Mouse (Mus musculus) activated CD4-positive, CD25-positive, alpha-beta regulatory T cell, adult 4 months (primary cell): ENCODE results near the gene Bpgm. TPM values are rescaled to one million over a fixed set of nuclear protein-coding genes. Genes with fewer than 3 reads are reported as not detected.

ENCODE experiments used
- ATAC-seq: one replicate; pipeline ENCODE4 v1.8.0; 2017
- polyA plus RNA-seq, 2 experiments: library from polyadenylated mRNA; unstranded; fragments of 100-300 nt; shearing (Covaris generic); gene quantifications; one replicate each; pipeline ENCODE4 v1.2.1; 2017

Gene Bpgm
- 10 to 100 TPM; 16.7 to 19.1 TPM for polyA plus RNA-seq

DNA sequence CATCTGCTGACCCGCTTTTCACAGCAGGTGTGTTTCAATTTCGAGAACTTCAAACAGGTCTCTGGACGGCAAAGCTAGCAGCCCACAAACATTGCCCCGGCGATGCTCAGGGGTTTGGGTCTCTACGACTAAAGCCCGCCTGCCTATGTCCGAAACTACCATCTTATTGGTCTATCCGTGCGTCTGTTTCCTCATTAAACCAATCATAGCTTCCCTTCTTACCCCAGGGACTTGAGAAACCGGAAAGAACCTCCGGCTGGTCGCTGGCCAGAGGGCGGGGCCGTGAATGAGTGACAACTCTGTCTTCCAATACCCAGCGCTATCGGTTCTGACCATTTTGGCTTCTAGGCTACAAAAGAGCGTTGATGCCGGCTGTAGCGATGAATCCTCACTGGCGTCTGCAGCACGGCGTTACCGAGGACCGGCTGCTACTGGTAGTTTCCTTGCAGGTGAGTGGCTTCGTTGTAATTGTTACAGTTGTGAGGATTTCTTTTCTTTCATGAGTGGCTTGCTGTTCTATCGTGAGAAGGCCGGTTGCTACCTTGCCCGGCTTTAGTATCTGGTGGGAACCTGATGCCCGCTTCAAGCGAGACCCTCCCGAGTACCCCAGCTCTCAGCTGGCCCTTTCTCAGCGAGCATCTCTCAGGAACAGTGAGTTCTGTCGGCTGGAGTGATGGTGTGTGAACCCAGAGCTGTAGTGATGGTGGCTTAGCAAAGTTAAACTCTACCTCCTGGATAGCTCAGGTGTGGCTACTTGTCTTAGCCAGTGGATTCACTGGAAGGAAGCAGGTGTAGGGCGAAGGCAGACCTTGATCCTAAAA, at the start of gene Bpgm:
TSS of gene Bpgm (plus strand) at position 234 of the 821 bp plus-strand sequence.
- ATAC-seq, result peak; percentile 99

DNA sequence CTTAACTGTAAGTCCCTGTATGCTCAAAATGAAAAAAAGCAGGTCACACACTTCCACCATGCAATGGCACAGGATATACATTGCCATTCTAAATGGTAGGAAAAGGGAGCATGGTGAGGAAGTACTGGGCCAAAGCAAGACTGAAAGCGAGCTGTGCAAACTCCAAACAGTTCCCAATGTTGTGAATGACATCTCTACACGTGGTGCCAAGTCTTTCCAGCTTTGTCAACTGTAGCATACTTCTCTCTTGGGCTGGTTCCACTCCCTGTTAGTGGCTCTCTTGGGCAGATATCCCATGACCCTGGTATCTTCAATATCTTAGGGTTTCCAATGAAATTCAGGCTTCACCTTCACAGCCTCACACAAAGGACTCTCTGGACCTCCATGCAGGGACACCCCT, 37.0 kb upstream of the Bpgm start:
- ATAC-seq, result no peak

DNA sequence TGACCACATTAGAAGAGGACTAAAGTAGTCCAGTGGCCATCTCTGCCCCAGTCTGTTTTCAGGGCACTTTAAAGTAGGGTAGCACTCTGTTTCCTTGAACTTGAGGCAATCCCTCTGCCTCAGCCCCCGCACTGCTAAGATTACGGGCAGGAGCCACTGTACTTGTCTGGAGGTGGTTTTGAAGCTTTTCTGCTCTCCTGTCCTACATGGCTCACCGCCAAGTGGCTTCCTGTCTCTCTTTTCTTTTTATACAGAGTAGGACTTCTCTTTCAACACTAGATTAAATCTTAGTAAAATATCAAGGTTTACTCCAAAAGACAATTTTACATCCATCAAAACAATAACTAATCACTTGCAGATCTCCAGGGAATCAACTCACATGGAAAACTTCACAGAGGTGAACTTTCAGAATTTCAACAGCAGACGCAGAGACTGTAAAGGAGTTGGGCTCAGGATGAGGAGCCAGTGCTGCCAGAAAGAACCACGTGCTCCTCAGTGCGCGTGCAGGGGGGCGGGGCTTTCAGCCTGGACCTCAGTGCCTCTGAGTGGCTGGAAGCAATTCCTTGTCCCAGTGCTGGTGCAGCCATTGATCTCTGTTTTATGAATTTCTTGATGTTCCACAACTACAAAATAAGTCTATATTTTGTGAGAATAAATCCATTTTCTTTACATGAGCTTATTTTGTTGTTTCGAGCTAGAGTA, 34.3 kb upstream of the Bpgm start:
- no peak for ATAC-seq

DNA sequence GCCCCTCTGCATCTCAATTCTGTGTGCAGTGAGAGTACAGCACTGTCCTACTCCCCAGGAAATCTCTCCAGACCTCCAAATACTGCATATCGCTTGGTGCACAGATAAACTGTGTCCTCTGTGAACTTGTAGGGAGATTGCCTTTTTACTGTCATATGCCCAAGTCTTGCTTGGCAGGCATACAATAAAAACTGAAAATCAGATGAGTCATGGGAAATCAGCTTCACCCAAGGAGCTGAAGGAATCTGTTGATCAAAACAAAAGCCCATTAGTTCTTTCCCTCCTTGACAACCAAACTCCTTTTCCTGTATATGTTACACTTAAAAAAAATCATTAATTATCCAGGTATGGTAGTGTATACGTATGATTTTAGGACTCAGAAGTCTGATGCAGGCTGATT, 32.2 kb upstream of the Bpgm start:
- no peak for ATAC-seq

DNA sequence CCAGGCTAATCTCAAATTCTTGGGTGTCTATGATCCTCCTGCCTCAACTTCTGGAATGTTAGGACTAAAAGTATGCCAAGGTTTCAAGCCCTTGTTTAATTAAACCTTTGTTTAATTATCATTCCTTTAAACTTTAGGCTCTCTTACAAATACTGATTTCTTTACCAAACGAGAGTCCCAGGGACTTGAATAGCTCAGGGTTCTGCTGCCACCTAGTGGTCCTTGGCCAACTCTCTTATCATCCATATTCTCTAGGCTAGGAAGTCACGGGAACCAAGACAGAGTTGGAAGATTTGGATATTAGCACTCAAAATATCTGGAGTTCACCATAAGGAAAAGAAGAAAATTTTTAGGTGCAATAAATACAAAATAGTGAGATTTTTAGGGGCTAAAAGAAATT, 28.0 kb upstream of the Bpgm start:
- ATAC-seq, result no peak

DNA sequence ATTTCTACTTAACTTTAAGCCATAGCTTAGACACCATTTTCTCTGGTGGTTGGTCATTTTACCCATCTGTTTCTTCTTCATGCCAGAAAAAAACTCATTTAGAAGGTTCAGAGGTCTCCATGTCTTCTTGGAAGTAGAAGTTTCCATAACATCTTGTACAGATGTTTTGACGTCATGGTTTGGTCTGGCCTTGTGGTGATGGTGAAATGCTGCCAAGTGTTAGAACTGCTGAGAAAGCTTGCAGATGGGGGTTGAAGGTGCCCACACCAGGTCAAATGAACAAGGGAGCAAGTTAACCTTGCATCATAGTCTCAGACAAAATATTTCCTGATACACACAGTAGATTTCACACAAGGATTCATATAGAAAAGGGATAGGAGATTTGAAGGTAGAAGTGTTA, 27.3 kb upstream of the Bpgm start:
- no peak for ATAC-seq

DNA sequence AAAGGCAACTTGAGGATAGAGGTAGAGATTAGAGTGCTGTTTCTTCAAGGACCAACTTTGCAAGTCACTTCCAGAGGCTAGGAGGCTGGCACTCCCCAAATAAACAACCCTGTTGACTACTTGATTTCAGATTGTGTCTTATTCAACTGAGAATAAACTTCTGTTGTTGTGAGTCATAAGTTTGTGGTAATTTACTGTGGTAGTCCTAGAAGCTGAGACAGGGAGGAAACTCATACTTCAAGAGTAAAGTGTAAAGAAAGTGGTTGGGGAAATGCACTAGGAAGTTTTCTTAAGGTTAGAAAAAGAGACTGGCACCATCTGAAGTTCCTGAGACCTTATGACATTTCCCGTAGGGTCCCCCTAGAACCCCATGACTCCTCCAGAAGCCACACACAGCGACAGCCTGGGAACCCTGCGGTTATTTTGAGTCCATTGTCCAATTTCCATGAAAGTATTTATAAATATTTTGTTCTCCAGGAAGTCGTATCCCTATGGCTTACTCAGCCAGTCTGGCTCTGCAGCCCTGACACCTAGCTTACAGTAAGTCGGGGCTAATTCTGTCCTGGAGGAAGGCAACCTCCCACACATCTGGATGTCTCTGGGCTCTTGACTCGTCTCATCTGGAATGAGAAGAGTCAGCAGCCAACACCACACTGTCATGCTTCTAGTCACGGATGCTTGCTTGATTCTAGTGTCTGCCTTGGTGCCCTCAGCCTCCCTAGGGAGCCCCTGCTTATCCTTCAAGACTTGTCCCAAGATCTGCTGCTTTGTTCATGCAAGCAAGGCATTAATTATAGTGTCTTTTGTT, 22.8 kb upstream of the Bpgm start:
- no peak for ATAC-seq

DNA sequence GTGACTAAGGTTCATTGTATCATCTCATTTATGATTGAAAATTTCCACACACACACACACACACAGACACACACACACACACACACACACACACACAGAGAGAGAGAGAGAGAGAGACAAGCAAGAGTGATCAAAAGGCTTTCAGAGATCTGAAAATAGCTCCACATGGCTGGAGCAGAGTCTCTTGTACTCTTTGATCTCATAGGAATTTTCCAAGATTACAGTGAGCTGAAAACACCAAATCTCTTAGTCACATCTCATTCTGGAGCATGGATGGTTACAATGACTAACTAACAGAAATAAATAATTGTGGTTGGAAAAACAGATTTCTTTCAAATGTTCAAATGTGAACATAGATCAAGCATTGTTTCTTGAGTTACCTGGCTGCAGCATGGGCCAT, 16.6 kb upstream of the Bpgm start:
- no peak for ATAC-seq

DNA sequence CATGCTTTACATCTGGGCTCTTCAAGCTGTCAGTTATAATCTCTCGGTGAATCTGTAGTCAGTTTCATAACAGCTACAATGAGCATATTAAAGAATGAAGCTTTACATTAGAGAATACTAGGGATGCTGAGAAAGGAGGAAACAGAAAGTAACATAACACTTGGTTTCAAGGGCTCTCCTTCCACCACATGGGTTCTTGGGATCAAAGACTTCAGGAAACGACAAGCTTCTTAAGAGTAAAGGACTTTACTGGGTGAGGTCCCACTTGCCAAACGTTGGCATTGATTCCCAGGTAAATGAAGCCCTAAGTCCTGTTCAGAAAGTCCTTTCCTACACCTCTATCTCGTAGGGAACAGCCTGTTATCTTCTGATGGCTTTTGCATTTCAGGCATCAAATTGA, 15.4 kb upstream of the Bpgm start:
- no peak for ATAC-seq

DNA sequence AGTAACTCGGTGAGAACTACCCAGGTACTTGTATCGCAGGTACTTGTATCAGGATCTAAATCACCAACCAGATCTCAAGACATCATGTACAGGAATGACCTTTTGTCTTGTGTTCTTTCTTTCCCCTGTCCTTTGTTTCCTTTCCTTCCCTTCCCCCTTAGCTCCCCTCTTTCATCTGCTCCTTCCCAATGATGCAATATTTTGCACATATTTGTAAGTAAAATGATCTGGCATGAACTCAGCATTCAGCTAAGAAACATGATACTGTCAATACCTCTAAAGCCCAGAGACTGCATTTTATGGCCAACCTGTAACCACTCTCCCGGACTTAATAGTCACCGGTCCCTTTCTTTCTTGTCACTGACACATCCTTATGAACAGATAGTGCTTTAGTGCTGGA, 12.4 kb upstream of the Bpgm start:
- no peak for ATAC-seq

DNA sequence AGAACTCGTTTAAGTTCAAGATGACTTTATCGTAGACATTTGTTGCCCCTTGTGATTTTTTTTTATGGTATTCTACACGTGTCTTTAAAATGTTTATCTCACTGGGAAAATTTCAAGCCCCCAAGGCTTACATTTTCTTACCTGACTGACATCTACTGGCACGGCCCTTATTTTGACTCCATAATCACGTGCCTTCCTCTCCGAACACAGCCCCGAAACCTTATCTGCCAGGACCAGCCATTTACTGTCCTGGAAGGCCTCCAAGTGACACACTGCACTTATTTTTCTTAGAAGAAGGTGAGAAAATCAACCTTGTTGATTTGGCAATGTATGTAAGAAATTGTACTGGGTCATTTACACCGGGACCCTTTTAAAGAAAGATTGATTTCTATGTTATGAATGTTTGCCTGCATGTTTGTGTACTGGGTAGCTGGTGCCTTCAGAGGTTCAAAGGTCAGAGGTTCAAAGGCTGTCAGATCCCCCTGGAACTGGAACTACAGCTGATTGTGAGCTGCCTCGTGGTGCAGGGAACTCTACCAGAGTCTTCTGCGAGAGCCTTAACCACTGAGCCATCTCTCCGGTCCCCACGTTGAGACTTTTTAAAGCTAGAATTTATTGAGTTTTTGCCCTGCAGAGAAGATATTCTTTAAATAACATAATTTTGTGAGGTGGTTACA, 4.4 kb upstream of the Bpgm start:
- no peak for ATAC-seq

DNA sequence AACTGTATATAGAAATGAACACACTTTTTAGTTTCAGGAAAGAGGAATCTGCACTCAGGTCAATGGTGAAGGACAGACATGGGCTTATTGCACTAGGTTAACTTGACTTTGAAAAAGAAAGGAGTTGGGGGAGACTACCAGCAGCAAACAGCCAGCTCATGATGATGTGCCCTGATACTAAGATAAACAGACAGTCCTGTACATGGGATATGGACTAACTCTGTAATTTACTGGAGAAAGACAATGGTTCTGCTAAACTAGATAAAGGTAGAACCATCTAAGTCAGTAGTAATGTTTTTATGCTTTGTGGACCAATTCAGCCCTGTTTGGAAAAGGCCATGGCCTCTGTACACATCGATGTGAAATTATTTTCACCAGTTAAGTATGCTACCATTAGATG, 2.7 kb upstream of the Bpgm start:
- ATAC-seq, result no peak

DNA sequence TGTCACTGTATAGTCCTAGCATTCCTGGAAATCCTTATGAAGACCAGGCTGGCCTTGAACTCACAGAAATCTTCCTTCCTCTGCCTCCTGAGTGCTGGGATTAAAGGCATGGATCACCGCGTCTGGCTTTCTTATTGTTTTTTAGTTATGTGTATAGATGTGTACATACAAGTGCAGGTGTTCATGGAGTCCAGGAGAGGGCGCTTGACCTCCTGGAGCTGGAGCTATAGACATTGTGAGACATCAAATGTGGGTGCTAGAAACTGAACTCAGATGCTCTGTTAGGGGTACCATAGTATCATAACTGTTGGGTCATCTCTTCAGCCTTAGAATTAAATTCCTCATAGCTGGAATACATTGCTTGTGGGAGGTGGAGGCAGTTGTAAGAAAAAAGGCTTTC, 2.0 kb upstream of the Bpgm start:
- ATAC-seq, result no peak

DNA sequence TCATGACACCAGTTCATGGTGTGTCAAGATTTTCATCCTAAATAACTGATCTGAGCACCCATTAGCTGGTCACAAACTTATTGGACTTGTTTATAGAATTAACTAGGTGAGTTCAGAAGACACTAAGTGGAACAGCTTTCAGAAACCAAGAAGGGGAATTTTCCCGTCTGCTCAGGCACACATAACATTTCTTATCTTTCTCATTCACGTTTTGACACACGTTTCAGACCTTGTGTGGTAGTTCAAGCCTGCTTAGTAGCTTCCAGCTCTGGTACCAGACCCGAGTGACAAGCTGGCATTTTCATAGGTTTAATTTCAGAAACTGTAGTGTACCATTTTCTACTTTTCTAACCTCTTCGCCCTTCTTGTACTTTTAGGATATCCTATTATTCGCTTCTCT, 616 bp upstream of the Bpgm start:
- ATAC-seq, result no peak

DNA sequence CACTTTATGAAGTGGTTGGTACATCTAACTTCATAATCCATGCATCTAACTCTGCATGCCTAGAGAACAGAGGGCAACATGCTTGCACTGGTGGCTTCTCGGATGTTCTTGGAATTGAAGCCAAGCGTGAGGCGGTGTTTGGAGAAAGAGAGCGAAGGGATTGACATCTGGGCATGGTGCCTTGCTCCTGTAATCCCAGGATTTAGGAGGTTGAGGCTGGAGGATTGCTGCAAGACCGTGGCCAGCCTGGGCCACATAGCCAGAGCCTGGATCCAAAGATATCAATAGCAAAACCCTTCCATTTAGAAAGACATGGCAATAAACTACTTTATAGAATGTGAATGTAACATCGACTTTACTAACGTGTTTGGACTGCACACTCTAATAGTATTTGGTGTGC, 2.0 kb downstream of the Bpgm start:
- no peak for ATAC-seq

DNA sequence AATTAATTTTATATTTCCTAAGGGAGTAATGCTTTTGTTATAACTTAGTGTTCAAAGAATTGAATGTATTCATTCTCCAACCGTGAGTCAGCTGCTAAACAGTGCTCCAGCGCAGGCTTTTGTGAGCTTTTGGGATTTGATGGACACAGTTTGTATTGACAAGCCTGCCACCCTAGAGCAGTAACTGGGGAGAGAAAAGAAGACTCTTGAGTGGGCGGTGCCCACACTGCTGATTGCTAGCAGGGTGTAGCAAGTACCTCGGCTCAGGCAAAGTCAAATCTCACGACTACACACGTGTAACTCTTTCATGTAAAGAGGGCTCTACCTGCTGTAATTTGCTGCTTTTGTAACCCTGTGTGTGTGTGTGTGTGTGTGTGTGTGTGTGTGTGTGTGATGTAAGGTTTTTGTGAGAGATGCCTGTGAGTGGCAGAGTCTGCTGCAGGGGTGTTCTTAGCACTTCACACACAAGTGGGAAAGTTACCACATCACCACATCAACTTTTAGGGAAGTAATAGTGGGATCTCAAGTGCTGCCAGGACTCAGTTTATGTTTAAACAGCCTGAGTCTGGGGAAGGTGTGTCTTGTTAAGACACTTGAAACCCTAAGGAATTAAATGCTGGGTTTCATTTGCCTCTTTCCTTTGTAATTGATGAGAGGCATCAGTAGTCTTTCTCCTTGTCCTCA, 2.8 kb downstream of the Bpgm start:
- no peak for ATAC-seq

DNA sequence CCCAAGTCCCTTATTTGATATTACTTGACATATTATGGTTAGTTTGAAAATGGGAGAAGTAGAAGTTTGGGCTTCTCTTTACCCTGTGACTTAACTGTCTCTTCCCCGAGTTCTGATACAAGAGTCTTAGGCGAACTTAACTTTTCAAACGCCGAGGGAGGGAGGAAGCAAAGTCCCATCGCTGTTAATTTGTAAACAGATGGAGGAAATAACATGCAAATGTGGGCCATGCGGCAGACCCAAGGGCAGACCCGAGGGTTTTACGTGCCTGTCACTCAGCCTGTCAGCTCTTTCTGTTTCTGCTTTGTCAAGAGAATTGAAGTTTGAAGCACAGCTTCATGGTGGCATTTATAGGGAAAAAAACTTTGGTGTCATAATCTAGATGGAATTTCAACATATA, 3.5 kb downstream of the Bpgm start:
- no peak for ATAC-seq

DNA sequence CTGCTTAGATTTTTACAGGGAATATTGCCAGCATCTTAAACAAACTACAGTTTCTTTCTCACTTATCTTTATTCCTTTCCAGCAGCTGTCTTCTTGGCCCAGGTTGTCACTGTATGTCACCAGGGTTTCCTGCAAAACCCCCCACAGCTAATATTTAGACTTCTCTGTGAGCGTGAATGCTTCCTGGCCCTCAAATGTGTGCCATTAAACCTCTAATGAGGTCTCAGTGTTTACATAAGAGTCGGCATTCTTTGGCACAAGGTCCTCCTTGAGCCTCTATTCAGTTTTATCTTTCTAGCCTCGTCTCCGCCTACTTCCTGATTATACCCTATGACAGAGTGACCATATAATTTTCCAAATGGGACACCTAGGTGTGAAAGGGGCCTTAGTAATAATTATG, 4.7 kb downstream of the Bpgm start:
- ATAC-seq, result no peak

DNA sequence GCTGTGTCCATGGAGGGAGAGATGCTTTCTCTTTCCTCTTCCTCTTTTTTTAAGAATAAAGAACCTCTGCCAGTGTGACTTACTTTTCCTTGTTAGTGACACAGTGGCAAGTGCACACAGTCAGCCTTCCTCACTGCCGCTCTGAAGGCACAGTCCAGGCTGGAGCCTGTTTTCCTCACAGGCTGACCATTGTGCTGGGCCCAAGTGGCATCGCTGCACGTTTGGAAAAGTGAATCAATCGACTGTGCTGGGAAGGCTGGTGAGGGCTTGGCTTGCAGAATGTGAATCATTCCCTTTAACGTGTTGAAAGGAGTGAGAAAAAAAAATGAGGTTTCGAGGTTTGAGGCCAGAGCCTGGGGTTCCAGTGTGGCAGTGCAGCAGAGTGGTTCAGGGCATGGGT, 5.3 kb downstream of the Bpgm start:
- ATAC-seq, result no peak

DNA sequence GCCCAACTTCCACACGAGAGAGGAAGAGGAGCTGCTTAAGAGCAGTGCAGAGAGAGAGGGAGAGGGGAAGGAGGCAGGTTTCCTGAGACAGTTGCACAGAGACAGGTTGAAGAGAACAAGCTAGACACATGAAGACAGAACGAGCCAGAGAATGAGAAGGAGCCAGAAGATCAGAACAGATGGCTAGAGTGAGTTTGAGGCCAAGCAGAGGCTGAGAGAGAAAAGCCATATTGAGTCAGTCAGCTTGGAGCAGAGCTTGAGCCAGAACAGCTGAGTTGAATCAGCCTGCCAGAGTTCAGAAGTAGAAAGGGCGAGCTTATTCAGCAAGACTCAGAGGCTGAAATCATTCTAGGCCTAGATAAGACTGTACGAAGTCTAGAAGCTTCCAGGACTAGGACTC, 6.8 kb downstream of the Bpgm start:
- no peak for ATAC-seq

DNA sequence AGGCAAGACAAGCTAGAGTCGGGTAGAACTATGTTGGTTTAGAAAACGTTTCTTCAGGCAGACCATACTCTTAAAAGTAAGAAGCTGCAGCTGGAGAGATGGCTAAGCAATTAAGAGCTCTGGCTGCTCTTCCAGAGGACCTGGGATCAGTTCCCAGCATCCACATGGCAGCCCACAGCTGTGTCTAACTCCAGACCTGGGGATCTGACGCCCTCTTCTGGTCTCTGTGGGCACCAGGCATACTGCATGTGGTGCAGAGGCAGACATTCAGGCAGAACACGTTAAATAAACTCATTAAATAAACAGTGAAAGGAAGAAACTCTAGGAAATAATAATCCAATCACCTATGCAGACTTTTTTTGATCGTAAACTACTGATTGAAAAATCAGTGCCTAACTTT, 7.4 kb downstream of the Bpgm start:
- ATAC-seq, result no peak

DNA sequence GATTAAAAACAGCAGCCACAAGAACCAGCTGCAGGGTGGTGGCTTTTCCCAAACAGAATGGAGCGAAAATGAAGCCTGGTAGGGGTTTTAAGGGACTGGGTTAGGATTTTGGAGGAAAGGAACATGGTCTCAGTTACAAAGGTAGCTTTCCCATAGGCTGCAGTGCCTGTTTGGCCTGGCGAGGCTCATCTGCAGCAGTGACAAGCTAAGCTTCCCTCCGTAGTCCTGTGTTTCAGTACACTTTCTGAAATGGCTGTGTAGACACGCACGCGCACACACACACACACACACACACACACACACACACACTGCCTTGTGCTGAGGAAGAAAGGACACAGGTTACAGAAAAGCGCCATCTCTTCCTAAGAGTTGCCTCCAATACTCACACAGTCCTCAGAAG, 7.8 kb downstream of the Bpgm start:
- no peak for ATAC-seq
